Mouse (Mus musculus): ENCODE measurements around the gene Itgb7.
A peak's percentile ranks its signal among the peaks of the same experiment; 100 is the strongest.

Gene Itgb7

DNA sequence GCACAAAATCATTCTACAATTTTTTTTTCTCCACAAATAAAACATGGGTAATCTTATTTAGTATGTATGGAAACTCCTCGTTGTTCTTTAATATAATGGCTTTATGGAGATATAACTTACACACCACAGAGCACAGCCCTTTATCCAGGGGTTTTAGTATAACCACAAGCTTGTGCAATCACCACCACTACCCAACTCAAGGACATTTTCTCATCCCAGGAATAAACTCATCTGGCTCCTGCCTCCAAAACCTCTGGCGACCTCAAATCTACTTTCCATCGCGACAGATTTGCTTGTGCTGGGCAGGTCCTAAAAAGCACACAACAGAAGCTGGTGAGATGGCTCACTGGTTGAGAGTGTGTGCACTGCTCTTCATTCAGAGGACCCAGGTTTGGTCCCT lies 38.1 kb downstream of the Itgb7 start:
- no peak for DNase-seq (ENCODE audit: low spot score)

GRCm38 (mm10) chr15:102192820-102193386 lies 38.8 kb downstream of the Itgb7 start:
- DNase-seq (ENCODE audit: low spot score), result no peak

- no peak for DNase-seq (ENCODE audit: low spot score)
Measured at GRCm38 (mm10) chr15:102192271-102192812, 39.4 kb downstream of the Itgb7 start.

- no peak for DNase-seq (ENCODE audit: low spot score)
Measured at GRCm38 (mm10) chr15:102191699-102192098, 40.0 kb downstream of the Itgb7 start.

- DNase-seq (ENCODE audit: low spot score), result no peak
Measured at GRCm38 (mm10) chr15:102188883-102189282, 42.9 kb downstream of the Itgb7 start.

- peak; percentile 40 for DNase-seq (ENCODE audit: low spot score)
Measured at GRCm38 (mm10) chr15:102188096-102188495, 43.6 kb downstream of the Itgb7 start.

- no peak for DNase-seq (ENCODE audit: low spot score)
Measured at GRCm38 (mm10) chr15:102186239-102186638, 45.5 kb downstream of the Itgb7 start.

DNA sequence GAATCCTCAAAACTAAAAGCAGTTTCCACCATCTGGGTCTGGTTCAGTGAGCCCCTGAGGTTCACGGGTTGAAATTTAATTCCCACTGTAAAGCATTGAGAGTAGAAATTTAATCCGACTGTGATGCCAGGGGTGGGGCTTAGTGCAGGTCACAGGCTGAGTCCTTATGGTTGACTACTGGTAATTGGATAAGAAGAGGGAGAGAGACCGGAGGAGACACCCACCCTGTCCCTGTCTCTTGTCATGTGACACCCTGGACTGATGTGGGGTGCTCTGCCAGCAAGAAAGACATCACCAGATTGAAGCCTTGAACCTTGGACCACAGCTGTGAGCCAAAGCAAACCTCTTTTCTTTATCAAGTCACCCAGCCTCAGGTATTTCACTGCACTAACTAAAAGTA lies 48.7 kb downstream of the Itgb7 start:
- no peak for DNase-seq (ENCODE audit: low spot score)

DNA sequence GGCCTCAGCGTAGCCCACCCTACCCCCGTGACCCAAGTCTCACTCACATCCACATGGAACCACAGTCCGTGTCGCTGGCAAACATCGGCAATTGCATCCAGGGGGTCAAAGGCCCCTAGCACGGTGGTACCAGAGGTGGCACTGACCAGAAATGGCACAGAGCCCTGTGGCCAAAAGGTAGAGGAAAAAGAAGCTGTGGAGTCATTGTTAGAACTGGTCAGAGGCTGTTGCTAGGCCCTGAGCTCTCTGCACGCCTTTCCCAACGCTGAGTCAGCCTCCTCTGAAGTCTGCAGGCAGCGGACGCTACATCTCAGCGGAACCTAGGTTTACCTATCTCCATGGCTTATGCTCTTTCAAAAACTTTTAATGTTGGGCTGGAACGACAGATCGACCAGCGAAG lies 51.8 kb downstream of the Itgb7 start:
- DNase-seq (ENCODE audit: low spot score), result no peak

DNA sequence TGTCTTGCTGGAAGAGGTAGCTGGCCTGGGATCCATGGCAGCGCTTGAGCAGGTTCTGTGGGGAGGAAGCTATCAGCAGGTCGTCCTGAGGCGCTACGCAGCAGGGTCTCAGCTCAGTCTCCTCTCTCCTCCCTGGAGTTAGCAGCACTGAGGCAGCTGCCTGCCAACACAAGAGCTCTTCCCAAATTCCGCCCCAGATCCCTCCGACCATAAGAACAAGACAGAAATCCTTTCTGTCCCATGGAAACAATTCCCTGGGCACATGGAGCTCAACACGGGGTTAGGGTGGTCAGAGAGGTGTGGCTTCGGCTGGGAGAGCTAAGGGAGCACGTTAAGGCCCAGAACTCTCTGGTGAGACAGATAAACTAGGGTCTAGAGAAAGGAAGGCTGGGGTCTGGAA lies 52.6 kb downstream of the Itgb7 start:
- no peak for DNase-seq (ENCODE audit: low spot score)

DNA sequence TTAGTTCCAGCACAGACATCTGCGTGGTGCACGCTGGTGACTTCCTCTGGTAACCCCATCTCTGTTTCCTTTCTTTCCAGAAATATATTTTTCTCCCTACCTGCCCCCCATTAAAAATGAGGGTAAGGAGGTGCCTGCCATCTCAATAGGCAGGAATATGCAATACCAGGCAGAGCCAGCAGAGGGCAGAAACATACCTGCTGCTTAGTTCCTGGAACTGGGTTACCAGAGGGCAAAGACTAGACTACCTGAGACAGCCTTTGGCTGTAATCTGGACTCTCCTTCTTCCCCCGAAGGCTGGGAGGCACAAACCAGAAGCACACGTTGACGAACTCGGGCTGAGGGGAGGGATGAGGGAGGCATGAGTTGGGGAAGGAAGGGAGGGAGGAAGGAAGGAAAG lies 53.5 kb downstream of the Itgb7 start:
- peak; percentile 82 for DNase-seq (ENCODE audit: low spot score)

DNA sequence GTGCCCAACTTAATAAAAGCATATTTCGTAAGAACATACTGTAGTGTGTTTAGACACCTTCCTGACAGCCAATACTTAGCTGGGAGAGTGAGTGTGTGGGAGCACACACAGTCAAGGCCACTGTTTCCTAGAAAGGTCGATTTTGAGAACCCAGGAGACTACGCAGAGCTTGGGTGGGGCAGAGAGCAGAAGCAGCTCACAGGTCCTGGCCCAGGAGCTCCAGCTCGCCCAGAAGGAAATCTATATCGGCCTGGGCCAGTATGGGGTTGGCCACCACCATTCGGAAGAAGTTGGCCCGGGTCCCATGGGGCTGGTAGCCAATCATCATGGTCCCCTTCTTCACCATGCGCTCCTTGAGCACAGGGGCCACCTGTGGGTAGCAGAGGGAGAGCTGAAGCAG lies 54.3 kb downstream of the Itgb7 start:
- DNase-seq (ENCODE audit: low spot score), result no peak

- no peak for DNase-seq (ENCODE audit: low spot score)
Measured at GRCm38 (mm10) chr15:102176571-102177316, 55.0 kb downstream of the Itgb7 start.

GRCm38 (mm10) chr15:102175736-102176319 lies 55.9 kb downstream of the Itgb7 start:
- DNase-seq (ENCODE audit: low spot score), result no peak

DNA sequence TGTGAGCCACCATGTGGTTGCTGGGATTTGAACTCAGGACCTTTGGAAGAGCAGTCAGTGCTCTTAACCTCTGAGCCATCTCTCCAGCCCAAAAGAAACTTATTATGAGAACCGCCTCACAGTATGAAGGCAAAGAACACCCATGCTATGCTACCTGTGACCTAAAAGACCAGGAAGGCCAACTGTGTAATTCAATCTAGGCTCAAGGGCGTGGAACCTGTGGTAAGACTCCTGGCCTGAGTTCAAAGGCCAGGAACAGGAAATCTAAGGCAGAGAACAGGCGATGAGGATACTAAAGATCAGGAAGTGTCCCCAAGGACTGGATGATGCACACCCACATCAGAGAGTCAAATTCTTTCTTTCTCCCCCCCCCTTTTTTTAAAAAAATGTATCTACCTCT lies 58.2 kb downstream of the Itgb7 start:
- no peak for DNase-seq (ENCODE audit: low spot score)

GRCm38 (mm10) chr15:102169064-102169463 lies 62.7 kb downstream of the Itgb7 start:
- DNase-seq (ENCODE audit: low spot score), result no peak

DNA sequence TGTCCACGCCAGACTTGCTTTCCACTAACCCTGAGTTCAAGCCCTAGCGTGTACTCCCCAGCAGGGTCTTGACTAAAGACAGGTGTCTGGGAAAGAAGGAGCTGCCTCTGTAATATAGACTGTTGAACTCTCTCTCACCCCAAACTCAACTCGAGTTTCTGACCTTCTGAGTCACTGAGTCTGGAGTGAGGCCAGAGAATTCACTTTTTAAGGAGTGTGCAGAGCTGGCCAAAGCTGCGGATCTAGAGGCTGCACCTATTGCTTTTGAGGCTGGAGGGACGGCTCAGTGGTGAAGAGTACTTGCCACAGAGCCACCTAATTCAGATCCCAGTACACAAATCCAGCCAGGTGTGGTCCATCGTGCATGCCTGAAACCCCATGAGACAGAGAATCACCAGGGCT lies 64.1 kb downstream of the Itgb7 start:
- peak; percentile 50 for DNase-seq (ENCODE audit: low spot score)
